23 mouse cellular contexts compared by ENCODE assay signal in the genomic region with DNA sequence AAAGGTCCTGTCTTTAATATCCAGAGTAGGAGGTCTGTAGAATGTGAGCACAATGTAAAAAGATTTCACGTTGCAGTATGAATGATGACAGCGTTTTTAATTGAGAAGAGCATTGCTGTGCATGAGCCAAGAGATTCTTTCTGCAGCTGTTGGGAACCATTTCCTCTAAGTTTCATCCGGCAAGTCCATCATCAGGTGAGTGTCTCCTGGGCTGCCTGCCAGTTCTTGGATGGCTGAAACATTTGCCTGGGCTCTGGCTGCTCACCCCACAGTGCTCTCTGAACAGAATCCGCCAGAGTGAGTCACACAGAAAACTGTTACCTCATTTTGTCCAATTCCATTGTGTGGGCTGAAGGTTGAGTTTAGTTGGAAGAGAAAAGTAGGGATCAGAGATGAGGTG. TPM values are rescaled to one million over a fixed set of nuclear protein-coding genes. Genes with fewer than 3 reads are reported as not detected.
DNase-seq lines count a peak whose midpoint lies in the region; ATAC-seq lines count a peak whose summit lies in the region.
"Had no signal": no experiment of that assay in that cellular context is flagged by ENCODE, and none has a peak within 500 bp of the region (broad histone marks: within the 10 kb centered on the region; RNA-seq: fewer than 3 reads in every experiment).

No protein-coding gene starts in this region.

- 84% methylated on average over 4 of the region's 4 CpGs for WGBS in forebrain, embryonic 11.5 days

- no peak overlapping the region for H3K27ac ChIP-seq in forebrain, embryonic 11.5 days (ENCODE audit: low read depth, low read length)
- H3K27ac ChIP-seq: forebrain, embryonic 12.5 days; heart, adult 2 months; heart, embryonic 15.5 days; hindbrain, embryonic 13.5 days; hindbrain, postnatal 0 days had no signal

- no peak for ATAC-seq in forebrain, embryonic 11.5 days (replicated peaks; ENCODE audit: low FRiP score)
- ATAC-seq: forebrain, embryonic 16.5 days; hindbrain, postnatal 0 days had no signal

- no peaks in the 10 kb centered on the region for H3K9me3 ChIP-seq in forebrain, embryonic 11.5 days (ENCODE audit: control insufficient read depth, low read length)
- H3K9me3 ChIP-seq: forebrain, embryonic 12.5 days; heart, embryonic 15.5 days; hindbrain, embryonic 13.5 days had no signal

- intact Hi-C loops in left cerebral cortex, postnatal 25 days (cut with DNase I): no loop called here

- H3K4me1 ChIP-seq in forebrain, embryonic 11.5 days (replicated peaks; ENCODE audit: control insufficient read depth, insufficient read depth, low read length): no peaks in the 10 kb centered on the region
- H3K4me1 ChIP-seq: forebrain, embryonic 12.5 days; heart, embryonic 15.5 days; hindbrain, embryonic 13.5 days had no signal

- peak; percentile 7 to 11 for DNase-seq in left cerebral cortex, postnatal 25 days (ENCODE audit: low spot score in 2 of 2)
- no peak for DNase-seq in left cerebral cortex, adult 18-20 months (ENCODE audit: low spot score in 2 of 2)
- DNase-seq in 3134 (ENCODE audit: extremely low read depth, insufficient read length, low spot score): peak; percentile 19
- DNase-seq in 3T3-L1 (ENCODE audit: low read depth, low spot score): peak; percentile 82
- DNase-seq in brain, adult 2 months (ENCODE audit: low read depth, low spot score): peak; percentile 60
- DNase-seq in testis, postnatal 14 days (ENCODE audit: low spot score): no peak
- no peak for DNase-seq in frontal cortex, postnatal 14 days (ENCODE audit: low spot score in 2 of 2)
- no peak for DNase-seq in forebrain, embryonic 11.5 days (ENCODE audit: low spot score)
- DNase-seq: adrenal gland, postnatal 14 days; cerebellum, adult 2 months; cerebellum, postnatal 10 days; heart, adult 2 months; heart, postnatal 14 days had no signal

- no peak overlapping the region for H3K4me3 ChIP-seq in forebrain, embryonic 11.5 days (ENCODE audit: low read depth, low read length)
- H3K4me3 ChIP-seq: forebrain, embryonic 12.5 days; heart, adult 2 months; heart, embryonic 15.5 days; hindbrain, embryonic 13.5 days had no signal

- no peak overlapping the region for H3K9ac ChIP-seq in forebrain, embryonic 11.5 days (ENCODE audit: low read length)
- H3K9ac ChIP-seq: forebrain, embryonic 12.5 days; heart, embryonic 15.5 days; hindbrain, embryonic 13.5 days had no signal

- no peaks in the 10 kb centered on the region for H3K36me3 ChIP-seq in forebrain, embryonic 11.5 days (ENCODE audit: control insufficient read depth, insufficient read depth, low read length)
- H3K36me3 ChIP-seq: forebrain, embryonic 12.5 days; heart, embryonic 15.5 days; hindbrain, embryonic 13.5 days had no signal

- H3K27me3 ChIP-seq in forebrain, embryonic 11.5 days (ENCODE audit: control insufficient read depth, insufficient read depth, low read length): no peaks in the 10 kb centered on the region
- H3K27me3 ChIP-seq: CH12.LX; forebrain, embryonic 12.5 days; heart, embryonic 15.5 days; hindbrain, embryonic 13.5 days had no signal

- no peak overlapping the region for H3K4me2 ChIP-seq in forebrain, embryonic 11.5 days (ENCODE audit: low read depth, low read length, severe bottlenecking)
- H3K4me2 ChIP-seq: forebrain, embryonic 12.5 days; heart, embryonic 11.5 days; heart, embryonic 15.5 days; hindbrain, embryonic 13.5 days had no signal

RNA-seq across cellular contexts. Expression of a gene that starts 11.7 kb away (rescaled TPM):
- not detected for total RNA-seq in left cerebral cortex, postnatal 25 days (2021)
- under 1 TPM in 1 of 2 experiments, not detected in 1; 0.56 TPM for total RNA-seq in left cerebral cortex, adult 18-20 months (2021)
- polyA plus RNA-seq in forebrain, embryonic 11.5 days (2014; fragmentation: Nextera tagmentation; extraction: Ambion mirVana): not detected in 2 replicates
- total RNA-seq: adrenal gland, postnatal 14 days; CH12.LX; gastrocnemius, adult 8-10 months; gastrocnemius, postnatal 4 days; hematopoietic stem cell, adult 5-6 weeks had no signal
- polyA plus RNA-seq: forebrain, embryonic 16.5 days had no signal

RNA-seq across cellular contexts. Expression of a gene that starts 36.8 kb away (rescaled TPM):
- total RNA-seq in left cerebral cortex, postnatal 25 days (2021): 1 to 10 TPM; 3.5 to 5.2 TPM
- 1 to 10 TPM; 2.6 to 2.9 TPM for total RNA-seq in left cerebral cortex, adult 18-20 months (2021)
- 0.89 and 1.1 TPM in 2 replicates for polyA plus RNA-seq in forebrain, embryonic 11.5 days (2014; fragmentation: Nextera tagmentation; extraction: Ambion mirVana)
- total RNA-seq: CH12.LX; hematopoietic stem cell, adult 5-6 weeks had no signal

Comparison
In these comparisons a context has a peak if more than half of its experiments do, and no peak if none do; other contexts are left out.
1. DNase-seq: peak in left cerebral cortex, postnatal 25 days (2 of 2), 3134 (single experiment), 3T3-L1 (single experiment) and brain, adult 2 months (single experiment); none in left cerebral cortex, adult 18-20 months (0 of 2), testis, postnatal 14 days (single experiment), frontal cortex, postnatal 14 days (0 of 2) and forebrain, embryonic 11.5 days (single experiment).